Mouse (Mus musculus) lung, embryonic 16.5 days (tissue): ENCODE measurements around the gene Pafah1b3. TPM values are rescaled to one million over a fixed set of nuclear protein-coding genes. Genes with fewer than 3 reads are reported as not detected.

Source experiments
- ATAC-seq: fragments of 200-750 bp; cut with Nextera tagmentation; 2 replicates; pipeline ENCODE4 v1.8.0; 2017; ENCODE audit warnings: low read depth, mild to moderate bottlenecking, moderate library complexity
- H3K27ac ChIP-seq: fragments of 300-500 bp; sonication (generic); 2 replicates; pipeline ENCODE4 v1.5.1; 2014; ENCODE audit warnings: mild to moderate bottlenecking, control low read depth, low read length
- H3K27me3 ChIP-seq: fragments of 300-500 bp; sonication (generic); 2 replicates; pipeline ENCODE4 v1.6.1; 2014; ENCODE audit warnings: low read depth, low read length, mixed read lengths; ENCODE audit not compliant: control insufficient read depth, insufficient read depth
- H3K36me3 ChIP-seq: fragments of 300-500 bp; sonication (generic); 2 replicates; pipeline ENCODE4 v1.6.1; 2014; ENCODE audit warnings: low read length; ENCODE audit not compliant: control insufficient read depth, insufficient read depth
- H3K4me1 ChIP-seq: fragments of 300-500 bp; sonication (generic); replicated peaks from 2 replicates; pipeline ENCODE4 v1.6.1; 2014; ENCODE audit warnings: low read length, mixed read lengths; ENCODE audit not compliant: control insufficient read depth, insufficient read depth
- H3K4me2 ChIP-seq: fragments of 300-500 bp; sonication (generic); 2 replicates; pipeline ENCODE4 v1.6.1; 2014; ENCODE audit warnings: low read depth, low read length, control low read depth
- H3K4me3 ChIP-seq: fragments of 300-500 bp; sonication (generic); 2 replicates; pipeline ENCODE4 v1.5.1; 2014; ENCODE audit warnings: mild to moderate bottlenecking, low read length, control low read depth
- H3K9ac ChIP-seq: fragments of 300-500 bp; sonication (generic); 2 replicates; pipeline ENCODE4 v1.6.1; 2014; ENCODE audit warnings: low read length, control low read depth
- H3K9me3 ChIP-seq: fragments of 300-500 bp; sonication (generic); 2 replicates; pipeline ENCODE4 v1.6.1; 2016; ENCODE audit warnings: low read length; ENCODE audit not compliant: control insufficient read depth
- WGBS: fragments of 180-500 bp; shearing (Covaris S2); extraction: QIAGEN DNeasy Blood & Tissue Kit; methylation state at CpG from one replicate; pipeline ENCODE4 v1.1.7; 2014; 5-methylcytosine and 5-hydroxymethylcytosine counted together
- polyA plus RNA-seq: library from polyadenylated mRNA; unstranded; fragments of >200 nt; fragmentation: Nextera tagmentation; extraction: Ambion mirVana; gene quantifications from 2 replicates; pipeline ENCODE4 v1.2.1, GENCODE M21; 2015

Pafah1b3 gene
- polyA plus RNA-seq, 1 experiment from 2014 or later: 170 TPM

GRCm38 (mm10) chr7:25273259-25274241 is 24.2 kb downstream of the Pafah1b3 start:
- Histone ChIP-seq H3K4me2 (no peak overlapping the region), H3K4me3 (no peak overlapping the region), H3K9ac (no peak overlapping the region), H3K9me3 (no peaks in the 10 kb centered on the region), H3K27me3 (no peaks in the 10 kb centered on the region), H3K36me3 (peaks cover 7% of the 10 kb centered on the region), H3K4me1 (peaks cover 28% of the 10 kb centered on the region), H3K27ac (no peak overlapping the region)
- ATAC-seq: no peak
- 87% methylated on average over 22 of the region's 22 CpGs for WGBS

GRCm38 (mm10) chr7:25272445-25273258 is 25.1 kb downstream of the Pafah1b3 start:
- no peaks in the 10 kb centered on the region for H3K27me3 ChIP-seq
- 81% methylated on average over 38 of the region's 38 CpGs for WGBS
- H3K4me1 ChIP-seq: peaks cover 25% of the 10 kb centered on the region
- H3K4me2 ChIP-seq: no peak overlapping the region
- peaks cover 7% of the 10 kb centered on the region for H3K36me3 ChIP-seq
- H3K27ac ChIP-seq: no peak overlapping the region
- no peaks in the 10 kb centered on the region for H3K9me3 ChIP-seq
- H3K4me3 ChIP-seq: no peak overlapping the region
- ATAC-seq: no peak
- no peak overlapping the region for H3K9ac ChIP-seq

GRCm38 (mm10) chr7:25271651-25272444 is 25.9 kb downstream of the Pafah1b3 start:
- Histone ChIP-seq H3K9ac (no peak overlapping the region), H3K9me3 (no peaks in the 10 kb centered on the region), H3K36me3 (peaks cover 7% of the 10 kb centered on the region), H3K27me3 (no peaks in the 10 kb centered on the region), H3K4me3 (no peak overlapping the region), H3K4me1 (peaks cover 24% of the 10 kb centered on the region), H3K27ac (no peak overlapping the region), H3K4me2 (no peak overlapping the region)
- ATAC-seq: no peak
- 83% methylated on average over 28 of the region's 30 CpGs for WGBS

GRCm38 (mm10) chr7:25270652-25271633 is 26.8 kb downstream of the Pafah1b3 start:
- Histone ChIP-seq H3K4me1 (peaks cover 20% of the 10 kb centered on the region), H3K9me3 (no peaks in the 10 kb centered on the region), H3K4me2 (no peak overlapping the region), H3K36me3 (peaks cover 7% of the 10 kb centered on the region), H3K9ac (no peak overlapping the region), H3K27me3 (no peaks in the 10 kb centered on the region), H3K4me3 (no peak overlapping the region), H3K27ac (no peak overlapping the region)
- no peak for ATAC-seq
- WGBS: 86% methylated on average over 35 of the region's 35 CpGs

- Histone ChIP-seq H3K4me3 (peak overlapping the region; percentile 59), H3K36me3 (peaks cover 7% of the 10 kb centered on the region), H3K9ac (peak overlapping the region; percentile 71), H3K4me2 (peak overlapping the region; percentile 82), H3K27ac (peak overlapping the region; percentile 19), H3K9me3 (no peaks in the 10 kb centered on the region), H3K4me1 (peaks cover 17% of the 10 kb centered on the region), H3K27me3 (no peaks in the 10 kb centered on the region)
- 79% methylated on average over 8 of the region's 8 CpGs for WGBS
- no peak for ATAC-seq
Measured at GRCm38 (mm10) chr7:25269545-25270271, 28.1 kb downstream of the Pafah1b3 start.

GRCm38 (mm10) chr7:25269029-25269428 is 28.8 kb downstream of the Pafah1b3 start:
- 26% methylated on average over 4 of the region's 4 CpGs for WGBS
- peak overlapping the region; percentile 82 for H3K4me2 ChIP-seq
- H3K4me3 ChIP-seq: peak overlapping the region; percentile 59
- H3K9me3 ChIP-seq: no peaks in the 10 kb centered on the region
- peaks cover 7% of the 10 kb centered on the region for H3K36me3 ChIP-seq
- peak overlapping the region; percentile 19 for H3K27ac ChIP-seq
- H3K4me1 ChIP-seq: peaks cover 17% of the 10 kb centered on the region
- ATAC-seq: no peak
- H3K9ac ChIP-seq: peak overlapping the region; percentile 71
- no peaks in the 10 kb centered on the region for H3K27me3 ChIP-seq

- peaks cover 17% of the 10 kb centered on the region for H3K4me1 ChIP-seq
- H3K36me3 ChIP-seq: peaks cover 7% of the 10 kb centered on the region
- H3K4me2 ChIP-seq: peak overlapping the region; percentile 82
- ATAC-seq: no peak
- H3K4me3 ChIP-seq: peak overlapping the region; percentile 59
- no peaks in the 10 kb centered on the region for H3K9me3 ChIP-seq
- 2% methylated on average over 7 of the region's 7 CpGs for WGBS
- peak overlapping the region; percentile 19 for H3K27ac ChIP-seq
- peak overlapping the region; percentile 71 for H3K9ac ChIP-seq
- H3K27me3 ChIP-seq: no peaks in the 10 kb centered on the region
Measured at GRCm38 (mm10) chr7:25268588-25268987, 29.2 kb downstream of the Pafah1b3 start.
